Mouse (Mus musculus): ENCODE data around the gene Msi2. TPM values are rescaled to one million over a fixed set of nuclear protein-coding genes. Genes with fewer than 3 reads are reported as not detected.

Gene Msi2
- polyA plus RNA-seq, 1 experiment = 14.4 TPM

DNA sequence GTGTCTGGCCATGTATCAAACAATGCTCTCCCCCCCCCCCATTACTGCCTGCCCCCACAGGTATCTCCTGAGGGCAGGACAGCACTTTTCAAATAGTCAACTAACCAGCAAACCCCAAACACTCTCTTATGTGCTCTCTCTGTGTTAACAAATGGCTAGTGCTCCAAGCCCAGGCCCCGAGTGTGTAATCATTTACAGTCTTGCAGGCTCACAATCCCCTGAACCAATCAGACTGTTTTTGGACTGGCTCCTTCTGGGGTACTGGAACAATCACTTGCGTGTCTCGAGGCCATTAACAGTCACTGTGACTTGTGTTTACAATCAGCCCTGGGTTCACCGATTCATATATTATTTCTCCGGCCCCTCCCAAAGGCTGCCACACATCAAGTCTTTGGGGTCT, 423.0 kb downstream of the Msi2 start:
- TF ChIP-seq GATA1 (IDR thresholded peaks at IDR 0.05; ENCODE audit: borderline replicate concordance, low read length) (no peak), FLI1 (IDR thresholded peaks at IDR 0.05; ENCODE audit: low read length) (no peak)
- no peaks in the 10 kb centered on the region for H3K36me3 ChIP-seq (replicated peaks; ENCODE audit: low read length)
- H3K9me3 ChIP-seq = peaks cover 4% of the 10 kb centered on the region; the same call in 1 of the 2 replicates
- no peak overlapping the region for H3K4me3 ChIP-seq (replicated peaks)
- H3K27me3 ChIP-seq (replicated peaks) = peaks cover 65% of the 10 kb centered on the region
- H3K4me1 ChIP-seq = peaks cover 30% of the 10 kb centered on the region

DNA sequence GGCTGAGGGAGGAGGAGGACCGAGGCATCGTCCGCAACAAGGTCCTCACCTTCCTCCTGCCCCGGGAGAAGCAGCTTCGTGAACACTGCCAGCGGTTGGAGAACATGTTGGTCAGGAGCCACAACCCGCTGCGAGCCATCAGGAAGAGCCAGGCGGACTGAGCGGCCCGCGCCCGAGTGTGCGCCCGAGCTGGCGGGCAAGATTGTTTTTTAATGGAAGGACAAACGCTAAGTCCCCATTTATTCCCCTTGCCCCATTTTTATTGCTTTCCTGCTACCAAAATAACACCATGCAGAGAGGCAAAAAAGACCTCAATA, 424.0 kb downstream of the Msi2 start:
- H3K9me3 ChIP-seq = peaks cover 4% of the 10 kb centered on the region; the same call in 1 of the 2 replicates
- TF ChIP-seq GATA1 (IDR thresholded peaks at IDR 0.05; ENCODE audit: borderline replicate concordance, low read length) (no peak), FLI1 (IDR thresholded peaks at IDR 0.05; ENCODE audit: low read length) (no peak)
- peaks cover 30% of the 10 kb centered on the region for H3K4me1 ChIP-seq
- H3K4me3 ChIP-seq (replicated peaks) = peak overlapping the region; percentile 86
- H3K27me3 ChIP-seq (replicated peaks) = peaks cover 59% of the 10 kb centered on the region
- no peaks in the 10 kb centered on the region for H3K36me3 ChIP-seq (replicated peaks; ENCODE audit: low read length)

DNA sequence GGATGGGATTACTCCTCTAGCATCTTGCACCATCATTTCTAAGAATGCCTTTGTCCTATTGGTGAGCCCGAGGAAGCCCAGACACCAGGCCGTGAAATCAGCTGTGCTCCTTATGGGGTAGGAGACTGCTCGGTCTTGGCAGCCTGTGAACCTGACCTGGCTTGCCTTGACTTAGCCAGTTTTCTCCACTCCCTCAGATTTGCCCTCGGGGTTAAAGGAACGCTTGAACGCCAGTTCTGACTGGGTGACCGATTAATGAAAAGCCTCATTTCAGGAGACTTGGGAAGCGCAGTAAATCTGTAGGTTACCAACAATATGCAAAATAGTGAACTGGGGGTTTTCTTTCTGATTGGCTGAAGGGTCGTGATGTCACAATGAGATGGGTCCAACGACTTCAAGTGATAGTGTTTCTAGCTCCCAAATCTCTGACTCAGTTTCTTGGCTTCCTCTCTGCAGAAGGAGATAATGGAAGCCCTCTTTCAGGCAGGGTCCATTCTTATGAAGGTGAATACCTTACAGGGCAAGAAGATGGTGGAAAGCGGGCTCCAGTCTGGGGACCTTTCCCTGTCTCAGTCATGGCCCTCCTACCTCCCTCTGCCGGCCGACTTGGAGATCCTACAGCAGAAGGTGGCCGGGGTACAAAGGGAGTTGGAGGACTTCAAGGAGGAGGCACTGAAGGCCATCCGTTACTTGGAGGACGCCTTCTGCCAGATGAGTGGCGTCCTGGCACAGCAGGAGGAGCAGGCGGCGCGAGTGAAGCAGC, 424.5 kb downstream of the Msi2 start, which contains the start of gene Ccdc182:
Gene Ccdc182 (plus strand): TSS at position 428 of the 763 bp plus-strand sequence.
- Histone ChIP-seq H3K4me3 (replicated peaks) (peak within 1 kb of the TSS; percentile 86), H3K9me3 (peaks cover 4% of the 10 kb centered on the region; the same call in 1 of the 2 replicates), H3K4me1 (peaks cover 30% of the 10 kb centered on the region), H3K27me3 (replicated peaks) (peaks cover 63% of the 10 kb centered on the region), H3K36me3 (replicated peaks; ENCODE audit: low read length) (no peaks in the 10 kb centered on the region)
- TF ChIP-seq FLI1 (IDR thresholded peaks at IDR 0.05; ENCODE audit: low read length) (no peak), GATA1 (IDR thresholded peaks at IDR 0.05; ENCODE audit: borderline replicate concordance, low read length) (no peak)

DNA sequence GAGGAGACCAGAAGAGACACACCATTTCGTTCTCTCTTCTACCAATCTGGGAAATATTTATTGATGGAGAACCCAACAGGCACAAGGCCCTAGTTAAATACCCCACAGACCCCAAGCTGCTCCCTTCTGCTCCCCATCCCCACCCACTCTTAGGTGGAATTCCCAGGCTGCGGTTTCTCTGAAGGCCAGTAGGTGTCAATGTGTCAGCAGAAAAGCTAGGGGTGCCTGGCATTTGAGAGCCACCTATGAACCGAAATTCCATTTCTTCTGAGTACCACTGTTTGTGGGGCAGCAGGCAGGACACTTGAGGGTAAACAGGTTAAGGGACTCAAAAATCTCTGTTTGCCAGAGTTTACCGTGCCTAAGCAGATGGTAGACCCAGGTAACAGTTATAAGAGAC, 426.6 kb downstream of the Msi2 start:
- TF ChIP-seq FLI1 (IDR thresholded peaks at IDR 0.05; ENCODE audit: low read length) = no peak
- no peak for TF ChIP-seq GATA1 (IDR thresholded peaks at IDR 0.05; ENCODE audit: borderline replicate concordance, low read length)

DNA sequence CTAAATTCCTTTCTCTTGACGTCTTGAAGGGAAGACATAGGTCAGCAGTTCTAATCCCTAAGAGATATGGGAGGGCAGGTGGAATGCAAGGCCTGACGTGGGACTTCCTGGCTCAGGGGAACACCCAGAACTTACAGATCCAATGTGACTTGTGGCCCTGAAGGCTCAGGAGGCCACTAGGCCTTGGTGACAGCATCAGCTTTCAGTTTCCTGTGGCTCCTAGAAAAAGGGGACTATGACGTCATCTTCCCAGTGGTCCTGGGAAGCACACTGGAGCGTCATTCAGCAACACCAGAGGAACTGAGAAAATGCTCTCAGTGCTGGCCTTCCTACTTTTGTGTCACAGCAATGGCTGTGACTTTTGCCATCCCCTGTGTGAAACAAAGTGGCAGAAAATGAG, 427.1 kb downstream of the Msi2 start:
- Histone ChIP-seq H3K9me3 (peaks cover 4% of the 10 kb centered on the region; the same call in 1 of the 2 replicates), H3K36me3 (replicated peaks; ENCODE audit: low read length) (no peaks in the 10 kb centered on the region), H3K4me1 (peaks cover 26% of the 10 kb centered on the region), H3K4me3 (replicated peaks) (no peak overlapping the region), H3K27me3 (replicated peaks) (peaks cover 58% of the 10 kb centered on the region)
- TF ChIP-seq GATA1 (IDR thresholded peaks at IDR 0.05; ENCODE audit: borderline replicate concordance, low read length) (no peak), FLI1 (IDR thresholded peaks at IDR 0.05; ENCODE audit: low read length) (no peak)

More for the DNA sequence above, 426.6 kb downstream of the Msi2 start:
- H3K27me3 ChIP-seq (replicated peaks) = peaks cover 59% of the 10 kb centered on the region
- no peak overlapping the region for H3K4me3 ChIP-seq (replicated peaks)
- no peaks in the 10 kb centered on the region for H3K36me3 ChIP-seq (replicated peaks; ENCODE audit: low read length)
- H3K4me1 ChIP-seq = peaks cover 29% of the 10 kb centered on the region
- H3K9me3 ChIP-seq = peaks cover 4% of the 10 kb centered on the region; the same call in 1 of the 2 replicates

Other genes with a start within 250 kb of the Msi2 start
- 0.90 and 3.9 TPM in 2 replicates for gene Akap1, start 146.1 kb upstream of the Msi2 start, polyA plus RNA-seq (2012; ENCODE audit: insufficient read depth, low replicate concordance)
- gene Scpep1, start 237.0 kb upstream of the Msi2 start, polyA plus RNA-seq (2012; ENCODE audit: insufficient read depth, low replicate concordance) = 1.1 and 7.4 TPM in 2 replicates
- not detected in 2 replicates for gene Elobl, start 248.4 kb upstream of the Msi2 start, polyA plus RNA-seq (2012; ENCODE audit: insufficient read depth, low replicate concordance)